Mouse (Mus musculus) lung, adult 18-20 months (tissue): Measurements from ENCODE around the gene Fat3.

Experiments
- DNase-seq, 2 experiments: peaks; one replicate each; pipeline ENCODE4 v3.0.0; 2022; ENCODE audit warnings: mixed read lengths in 2 of 2

Gene Fat3

GRCm38 (mm10) chr9:15939594-15939993, 561.5 kb downstream of the Fat3 start:
- DNase-seq, result no peak

DNA sequence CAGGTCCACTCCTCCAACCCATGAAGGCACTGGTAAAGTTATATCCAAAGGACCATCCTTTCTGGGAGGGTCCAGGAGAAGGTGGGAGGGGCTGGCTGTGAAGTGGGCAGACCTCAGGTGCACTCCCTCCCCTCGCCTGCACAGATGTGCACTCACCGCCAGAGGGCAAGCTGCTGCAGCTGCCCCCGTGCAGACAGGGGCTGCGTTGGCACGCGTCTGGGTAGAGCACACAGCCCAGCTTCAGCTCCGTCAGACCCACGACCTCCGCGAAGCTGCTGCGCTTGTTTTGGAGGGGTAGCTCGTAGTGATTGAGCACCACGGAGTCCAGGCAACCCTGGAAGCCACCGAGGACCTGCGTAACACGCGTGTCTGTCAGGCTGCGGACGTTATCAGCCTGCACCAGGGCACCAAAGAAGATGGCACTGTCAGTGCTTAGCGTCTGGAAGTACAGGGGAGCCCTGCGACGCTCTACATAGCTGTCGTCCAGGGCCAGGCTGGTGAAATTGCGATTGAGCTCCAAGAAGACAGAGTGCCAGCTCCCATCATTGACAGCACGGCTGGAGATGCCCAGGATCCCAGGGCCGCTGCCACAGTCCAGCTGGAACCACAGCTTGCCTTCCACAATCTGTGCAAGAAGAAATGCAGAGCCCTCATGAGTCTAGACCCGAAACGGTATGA, 563.1 kb downstream of the Fat3 start:
- DNase-seq, result no peak

GRCm38 (mm10) chr9:15930928-15931443, 570.1 kb downstream of the Fat3 start:
- DNase-seq, result no peak

GRCm38 (mm10) chr9:15928331-15928730, 572.8 kb downstream of the Fat3 start:
- DNase-seq, result no peak

GRCm38 (mm10) chr9:15927378-15928083, 573.6 kb downstream of the Fat3 start:
- no peak for DNase-seq

GRCm38 (mm10) chr9:15925237-15925636, 575.8 kb downstream of the Fat3 start:
- DNase-seq, result no peak

DNA sequence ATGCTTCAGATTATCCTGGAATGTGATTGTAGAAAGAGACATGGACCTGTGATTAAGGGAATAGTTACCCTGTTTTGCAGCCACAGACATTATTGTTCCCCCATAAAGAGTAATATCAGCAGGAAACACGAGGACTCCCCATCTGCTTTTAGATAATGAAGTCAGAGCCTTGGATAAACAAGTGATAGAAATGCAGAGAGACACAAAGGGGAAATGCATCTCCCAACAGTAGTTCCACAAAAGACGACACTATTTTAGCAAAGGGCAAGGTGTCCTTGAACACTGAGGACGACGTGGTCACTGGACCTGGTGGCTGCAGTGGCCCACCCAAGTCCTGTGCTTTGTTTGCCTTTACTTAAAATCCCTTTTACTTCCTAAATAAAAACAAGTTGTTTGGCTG, 580.8 kb downstream of the Fat3 start:
- DNase-seq, result no peak

- no peak for DNase-seq
These were observed 581.6 kb downstream of the Fat3 start for GRCm38 (mm10) chr9:15919373-15920005.

DNA sequence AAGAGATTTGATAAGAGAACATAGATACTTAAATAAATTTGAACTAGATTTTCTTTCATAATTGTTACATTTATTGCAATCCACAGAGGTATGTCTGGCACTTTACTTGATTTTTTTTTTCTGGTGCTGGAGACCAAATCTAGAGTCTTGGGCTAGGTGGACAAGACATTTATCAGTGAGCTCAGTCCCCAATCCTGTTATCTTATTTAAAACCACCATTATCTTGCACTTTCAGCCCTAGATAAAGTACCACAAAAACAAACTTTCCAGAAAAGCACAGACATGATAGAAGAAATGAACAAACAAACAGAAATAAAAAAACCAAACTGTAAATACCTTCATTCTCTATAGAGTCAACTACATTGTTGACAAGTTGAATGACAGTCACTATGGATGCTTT, 584.5 kb downstream of the Fat3 start:
- DNase-seq, result no peak

DNA sequence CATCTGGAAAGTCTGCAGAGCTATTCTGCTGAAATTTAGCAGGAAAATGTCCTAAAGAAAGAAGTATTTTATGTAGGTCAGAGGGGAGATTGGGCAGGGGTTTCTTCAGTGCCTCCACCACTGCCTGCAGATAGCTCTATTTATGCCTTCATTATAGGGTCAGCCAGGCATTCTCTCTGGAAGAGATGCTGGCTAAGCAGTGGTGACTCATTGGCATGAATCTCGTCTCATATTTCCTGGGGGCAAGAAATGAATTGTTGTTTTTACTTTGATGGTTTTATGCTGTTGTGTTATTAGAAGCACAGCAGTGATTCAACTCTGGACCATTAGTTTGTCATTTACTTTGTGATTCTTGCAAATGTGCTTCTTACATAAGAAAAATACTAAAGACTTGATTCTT, 588.4 kb downstream of the Fat3 start:
- no peak for DNase-seq

DNA sequence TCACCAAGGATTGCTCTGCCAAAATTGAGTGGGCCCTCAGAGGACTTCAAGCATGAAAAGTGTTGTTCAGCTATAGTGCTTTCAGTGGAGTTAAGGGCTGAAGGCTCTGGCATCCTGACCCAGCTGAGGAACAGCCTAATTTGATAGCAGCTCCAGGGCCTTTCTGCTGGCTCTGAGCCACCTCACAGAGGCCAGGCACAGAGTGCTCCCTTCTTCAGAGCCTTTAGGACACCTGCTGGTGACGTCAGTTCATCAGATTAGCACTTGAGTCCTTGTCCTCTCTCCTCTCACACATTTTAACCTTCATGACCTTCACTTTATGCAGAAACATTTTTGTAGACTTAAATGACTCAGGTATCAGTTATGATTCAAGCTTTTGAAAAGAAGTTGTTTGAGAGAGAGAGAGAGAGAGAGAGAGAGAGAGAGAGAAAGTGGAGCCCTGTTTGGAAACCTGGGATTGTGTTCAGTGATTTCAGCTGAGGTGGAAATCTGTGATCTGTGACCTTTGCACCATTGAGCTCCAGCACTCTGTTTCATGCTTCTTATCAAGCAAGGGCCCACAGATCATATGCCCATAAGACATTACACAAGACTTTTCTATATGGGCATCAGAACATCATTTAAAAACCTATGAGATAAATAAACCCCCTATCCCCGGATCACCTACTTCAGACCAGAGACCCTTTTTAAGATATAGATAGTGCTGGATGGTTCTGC, 591.5 kb downstream of the Fat3 start:
- DNase-seq, result no peak

DNA sequence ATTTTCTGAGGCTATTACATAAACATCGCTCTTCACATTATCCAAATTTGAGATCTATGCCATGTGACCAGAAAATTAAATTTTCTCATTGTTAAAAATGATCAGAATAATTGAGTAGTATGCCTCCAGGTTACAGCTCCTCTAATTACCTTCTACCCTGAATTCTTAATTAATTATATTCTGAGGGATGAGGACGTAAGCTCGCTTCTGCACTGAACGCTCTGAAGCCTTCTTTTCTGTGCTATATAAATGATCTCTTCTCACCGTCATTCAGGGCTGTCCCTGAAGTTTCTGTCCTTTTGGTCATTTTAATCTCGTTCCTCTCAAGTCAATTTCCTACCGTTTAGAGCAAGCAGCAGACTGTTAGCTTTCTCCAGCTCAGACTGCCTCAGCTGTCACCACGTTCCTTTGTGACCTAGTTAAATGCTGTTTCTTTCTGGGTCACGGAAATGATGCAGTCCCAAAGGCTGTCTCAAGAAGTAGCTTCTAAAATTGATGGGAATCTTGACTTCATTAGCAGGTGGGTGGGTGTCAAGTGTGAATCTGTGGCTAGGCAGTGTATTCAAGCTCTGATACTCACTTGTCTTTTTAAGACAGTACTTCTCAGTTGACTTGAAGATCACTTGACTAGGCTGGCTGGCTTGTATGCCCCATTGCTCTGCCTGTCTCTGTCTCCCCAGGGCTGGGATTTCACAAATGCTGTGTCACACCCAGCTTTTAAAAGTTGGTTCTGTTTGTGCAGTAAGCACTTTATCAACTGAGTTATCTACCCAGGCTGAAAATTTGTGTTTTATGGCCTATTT, 596.9 kb downstream of the Fat3 start:
- DNase-seq, result no peak

DNA sequence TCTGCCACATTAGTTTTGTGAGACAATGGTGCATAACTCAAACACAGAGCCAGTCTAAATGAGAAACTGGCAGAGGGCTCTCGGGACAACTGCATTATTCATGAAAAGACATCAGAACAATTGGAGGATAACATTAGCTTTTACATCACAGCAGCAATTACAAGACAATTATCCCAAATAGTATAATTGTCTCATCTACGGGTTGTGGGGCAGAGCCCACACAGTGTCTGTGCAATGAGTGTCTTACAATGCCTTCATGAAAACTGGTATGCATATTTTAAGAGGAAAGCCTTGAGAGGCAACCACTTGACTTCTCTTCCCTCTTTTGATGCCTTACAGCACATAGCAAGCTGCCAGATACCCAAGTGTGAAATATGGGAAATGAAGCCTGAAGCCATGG, 603.0 kb downstream of the Fat3 start:
- no peak for DNase-seq

DNA sequence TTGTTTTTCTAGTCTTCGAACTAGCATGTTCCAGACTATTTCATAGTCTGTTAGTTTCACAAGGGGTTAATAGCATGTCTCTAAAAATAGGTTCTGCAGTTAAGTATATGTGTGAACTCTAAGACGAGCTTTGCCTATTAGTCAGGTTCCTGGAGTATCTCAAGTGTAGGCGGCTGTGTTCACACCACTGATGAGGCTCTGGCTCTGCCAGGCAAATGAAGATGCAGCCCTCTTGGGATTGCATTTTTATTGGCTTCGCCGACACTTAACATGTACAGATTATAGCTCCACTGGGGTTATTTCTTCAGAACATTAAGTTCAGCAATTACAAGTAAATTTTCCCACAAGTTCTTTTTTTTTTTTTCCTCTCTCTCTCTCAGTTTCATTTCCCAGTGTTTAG, 614.3 kb downstream of the Fat3 start:
- DNase-seq, result no peak

- DNase-seq, result no peak
These were observed 620.3 kb downstream of the Fat3 start for GRCm38 (mm10) chr9:15880754-15881153.

GRCm38 (mm10) chr9:15880160-15880603, 620.9 kb downstream of the Fat3 start:
- peak in 1 of 2 experiments; percentile 15 for DNase-seq

DNA sequence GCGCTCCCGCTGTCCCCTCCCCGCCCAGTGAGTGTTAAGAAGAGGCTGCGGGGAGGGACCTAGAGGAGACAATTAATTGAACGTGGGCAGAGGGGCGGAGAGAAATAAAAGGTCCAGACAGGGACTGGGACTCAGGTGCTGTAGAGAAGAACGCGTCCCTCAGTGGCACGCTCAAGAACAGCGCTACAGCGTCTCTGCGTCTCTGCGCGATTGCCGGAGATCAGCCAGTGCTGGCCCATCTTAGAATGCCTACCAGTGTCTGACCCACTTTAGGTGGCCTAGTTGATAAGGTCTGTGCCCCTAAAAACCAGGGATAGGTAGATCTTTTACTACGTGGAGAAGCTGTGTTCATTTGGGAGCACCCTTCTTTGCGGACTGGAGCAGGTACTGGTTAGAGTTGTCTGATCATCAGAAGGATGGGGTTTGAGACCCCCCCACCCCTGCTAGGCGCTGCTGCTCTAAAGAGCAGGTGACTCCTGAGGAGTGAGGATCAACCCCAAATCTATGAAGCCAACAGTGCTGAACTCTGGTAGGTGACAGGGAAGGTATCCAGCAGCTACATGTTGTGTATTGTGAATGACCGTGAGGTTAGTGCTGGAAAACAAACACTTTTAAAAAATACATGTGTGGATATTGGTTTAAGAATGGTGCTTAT, 626.5 kb downstream of the Fat3 start, which contains the start of gene Mtnr1b:
Mtnr1b (minus strand) TSS at position 51 of the 655 bp plus-strand sequence.
- DNase-seq, result no peak

DNA sequence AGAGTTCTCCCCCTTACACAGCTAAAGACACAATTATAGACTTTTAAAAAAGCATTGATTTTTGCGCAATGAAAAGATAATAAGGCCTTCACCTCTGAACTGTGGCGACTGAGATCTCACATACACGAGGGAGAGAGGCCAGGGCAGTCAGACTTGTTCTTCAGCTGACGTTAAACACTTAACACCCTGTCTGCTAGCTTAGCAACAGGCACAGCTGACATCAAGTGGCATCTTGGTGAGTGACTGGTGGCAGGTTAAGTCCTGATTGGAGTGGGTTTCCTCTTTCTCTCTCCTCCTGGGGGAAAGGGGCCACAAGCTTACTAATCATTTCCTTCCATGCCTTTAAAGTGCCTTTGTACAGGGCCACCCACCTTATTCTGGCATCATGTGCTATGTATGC, 631.1 kb downstream of the Fat3 start:
- DNase-seq, result no peak

DNA sequence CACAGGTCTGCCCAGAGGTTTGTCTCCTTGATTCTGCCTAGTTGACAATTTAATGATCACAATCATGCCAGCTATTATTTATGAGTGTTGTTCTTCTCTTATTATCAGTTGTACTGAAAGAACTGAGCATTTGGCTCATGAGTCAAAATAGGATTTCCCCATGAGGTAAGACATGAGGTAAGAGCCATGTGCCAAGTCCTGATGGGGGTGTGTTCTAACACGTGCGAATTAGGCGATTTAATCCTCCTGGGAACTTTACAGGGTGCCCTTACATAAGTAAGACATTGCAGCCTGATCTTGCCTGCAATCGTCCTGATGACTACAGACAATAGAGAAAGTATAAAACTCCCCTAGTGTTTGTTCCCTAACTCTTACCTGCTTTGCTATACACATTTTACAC, 631.6 kb downstream of the Fat3 start:
- DNase-seq, result no peak

DNA sequence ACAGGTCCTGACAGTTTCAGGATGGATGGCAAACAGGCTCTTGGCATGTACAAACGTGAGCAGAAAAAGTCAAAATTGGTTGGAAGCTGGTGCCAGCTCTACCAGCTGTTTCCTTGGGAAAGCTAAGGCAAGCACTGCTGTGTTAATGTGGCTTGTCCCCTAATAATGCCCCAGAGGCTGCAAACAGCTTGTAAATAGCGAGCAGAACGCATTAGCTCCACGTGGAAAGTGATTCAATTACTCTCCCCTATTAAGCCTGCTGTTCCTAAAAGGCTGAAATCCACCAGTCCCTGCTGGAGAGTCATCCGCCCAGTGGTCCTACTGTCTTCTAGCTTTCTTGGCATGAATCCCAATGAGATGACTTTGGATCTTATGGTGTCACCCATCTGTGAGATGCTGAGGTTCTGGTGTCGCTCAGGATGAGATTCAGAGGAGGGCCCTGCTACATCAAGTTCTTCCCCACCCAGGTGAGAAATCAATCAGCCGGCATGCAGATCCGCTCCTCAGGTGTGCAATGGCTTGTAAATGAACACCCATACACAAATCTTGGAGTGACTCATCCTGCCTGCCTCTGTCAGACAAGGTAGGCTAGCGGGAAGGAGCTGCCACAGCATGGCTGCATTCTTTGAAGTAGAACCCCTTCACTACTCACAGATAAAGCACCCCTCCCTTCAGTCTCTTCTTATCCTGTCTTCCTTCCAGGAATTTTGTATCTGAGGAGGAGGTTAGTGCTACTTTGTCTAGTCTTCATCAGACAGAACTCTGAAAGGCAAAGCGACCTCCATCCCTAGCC, 634.6 kb downstream of the Fat3 start:
- no peak for DNase-seq

DNA sequence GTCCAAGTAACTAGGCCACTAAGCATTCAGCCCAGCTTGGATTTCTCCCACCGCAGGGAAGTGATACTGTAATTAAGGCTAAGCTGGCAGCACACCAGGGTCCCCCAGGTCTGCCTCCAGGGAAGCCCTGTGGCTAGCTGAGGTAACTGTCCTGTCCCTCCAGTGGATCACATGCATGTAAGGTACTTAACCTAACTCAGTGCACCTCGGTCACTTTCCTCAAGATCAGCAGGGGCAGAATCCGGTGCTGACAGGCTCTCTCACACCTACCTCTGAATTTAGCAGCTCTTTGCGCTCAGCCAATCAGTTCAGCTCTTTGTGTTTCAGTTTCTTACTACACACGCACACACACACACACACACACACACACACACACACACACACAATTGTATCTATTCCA, 639.7 kb downstream of the Fat3 start:
- no peak for DNase-seq
